Mouse (Mus musculus): ENCODE data around the gene Col12a1. TPM values are rescaled to one million over a fixed set of nuclear protein-coding genes. Genes with fewer than 3 reads are reported as not detected.

Col12a1 gene
- total RNA-seq, 2 experiments from 2014 or later = 8.8 to 8.9 TPM

- no peak for DNase-seq (ENCODE audit: low spot score in 2 of 2)
These were observed 112.5 kb downstream of the Col12a1 start for GRCm38 (mm10) chr9:79606122-79606521.

- no peak for DNase-seq (ENCODE audit: low spot score in 2 of 2)
These were observed 112.9 kb downstream of the Col12a1 start for GRCm38 (mm10) chr9:79605722-79606121.

GRCm38 (mm10) chr9:79604546-79604945 is 114.1 kb downstream of the Col12a1 start:
- DNase-seq (ENCODE audit: low spot score in 2 of 2) = no peak

- no peak for DNase-seq (ENCODE audit: low spot score in 2 of 2)
These were observed 115.2 kb downstream of the Col12a1 start for GRCm38 (mm10) chr9:79603448-79603847.

GRCm38 (mm10) chr9:79600237-79600570 is 118.4 kb downstream of the Col12a1 start:
- DNase-seq (ENCODE audit: low spot score in 2 of 2) = no peak

GRCm38 (mm10) chr9:79599395-79600236 is 119.0 kb downstream of the Col12a1 start:
- DNase-seq (ENCODE audit: low spot score in 2 of 2) = peak; percentile 14 to 35

GRCm38 (mm10) chr9:79598578-79598977 is 120.1 kb downstream of the Col12a1 start:
- no peak for DNase-seq (ENCODE audit: low spot score in 2 of 2)

- DNase-seq (ENCODE audit: low spot score in 2 of 2) = no peak
These were observed 132.0 kb downstream of the Col12a1 start for GRCm38 (mm10) chr9:79586415-79587195.

- no peak for DNase-seq (ENCODE audit: low spot score in 2 of 2)
These were observed 151.8 kb downstream of the Col12a1 start for GRCm38 (mm10) chr9:79566838-79567237.

- peak in 1 of 2 experiments; percentile 5 for DNase-seq (ENCODE audit: low spot score in 2 of 2)
These were observed 165.3 kb downstream of the Col12a1 start for GRCm38 (mm10) chr9:79553297-79553696.

Other genes starting within 250 kb of the Col12a1 start
- gene Cox7a2, start 41.0 kb upstream of the Col12a1 start, total RNA-seq (2021) = 100 to 1,000 TPM; 382 to 395 TPM
- 100 to 1,000 TPM; 203 to 209 TPM for gene Tmem30a, start 74.7 kb upstream of the Col12a1 start, total RNA-seq (2021)

All from layer of hippocampus, postnatal 14 days (tissue).